Mouse (Mus musculus) cerebellum, postnatal 4 days (tissue): Measurements from ENCODE around the gene Ankrd9.

Experiments used
- DNase-seq, 2 experiments: peaks; one replicate each; pipeline ENCODE4 v3.0.0; 2022; ENCODE audit warnings: low spot score in 2 of 2, mixed read lengths in 1 of 2

Gene Ankrd9

GRCm38 (mm10) chr12:110978607-110979406 is at the start of gene Ankrd9:
Ankrd9 (minus strand) TSS chr12:110979040.
- DNase-seq, result peak; percentile 79 to 91

- DNase-seq, result no peak
These were observed 42.7 kb upstream of the Ankrd9 start for GRCm38 (mm10) chr12:111021577-111021976.

GRCm38 (mm10) chr12:111021138-111021537 is 42.3 kb upstream of the Ankrd9 start:
- DNase-seq, result no peak

- DNase-seq, result no peak
These were observed 40.2 kb upstream of the Ankrd9 start for GRCm38 (mm10) chr12:111019086-111019485.

GRCm38 (mm10) chr12:111018068-111018467 is 39.2 kb upstream of the Ankrd9 start:
- DNase-seq, result no peak

GRCm38 (mm10) chr12:111016807-111017206 is 38.0 kb upstream of the Ankrd9 start:
- no peak for DNase-seq

GRCm38 (mm10) chr12:111009615-111010257 is 30.9 kb upstream of the Ankrd9 start:
- DNase-seq, result no peak

- no peak for DNase-seq
These were observed 30.0 kb upstream of the Ankrd9 start for GRCm38 (mm10) chr12:111008500-111009490.

- no peak for DNase-seq
These were observed 28.6 kb upstream of the Ankrd9 start for GRCm38 (mm10) chr12:111007134-111008103.

GRCm38 (mm10) chr12:111006339-111006738 is 27.5 kb upstream of the Ankrd9 start:
- DNase-seq, result no peak

GRCm38 (mm10) chr12:111005803-111006202 is 27.0 kb upstream of the Ankrd9 start:
- no peak for DNase-seq

- DNase-seq, result no peak
These were observed 25.3 kb upstream of the Ankrd9 start for GRCm38 (mm10) chr12:111004142-111004541.

GRCm38 (mm10) chr12:111000956-111001355 is 22.1 kb upstream of the Ankrd9 start:
- DNase-seq, result no peak

GRCm38 (mm10) chr12:110999820-111000219 is 21.0 kb upstream of the Ankrd9 start:
- no peak for DNase-seq

- DNase-seq, result no peak
These were observed 19.3 kb upstream of the Ankrd9 start for GRCm38 (mm10) chr12:110998092-110998491.

- DNase-seq, result no peak
These were observed 15.8 kb upstream of the Ankrd9 start for GRCm38 (mm10) chr12:110994666-110995065.

GRCm38 (mm10) chr12:110993226-110993625 is 14.4 kb upstream of the Ankrd9 start:
- no peak for DNase-seq

GRCm38 (mm10) chr12:110992771-110993170 is 13.9 kb upstream of the Ankrd9 start:
- peak in 1 of 2 experiments; percentile 21 for DNase-seq

GRCm38 (mm10) chr12:110992128-110992553 is 13.3 kb upstream of the Ankrd9 start:
- DNase-seq, result peak; percentile 91 to 95

- DNase-seq, result peak; percentile 51 to 72
These were observed 12.7 kb upstream of the Ankrd9 start for GRCm38 (mm10) chr12:110991361-110992127.
